8 mouse cellular contexts compared by ENCODE assay signal in the genomic region with DNA sequence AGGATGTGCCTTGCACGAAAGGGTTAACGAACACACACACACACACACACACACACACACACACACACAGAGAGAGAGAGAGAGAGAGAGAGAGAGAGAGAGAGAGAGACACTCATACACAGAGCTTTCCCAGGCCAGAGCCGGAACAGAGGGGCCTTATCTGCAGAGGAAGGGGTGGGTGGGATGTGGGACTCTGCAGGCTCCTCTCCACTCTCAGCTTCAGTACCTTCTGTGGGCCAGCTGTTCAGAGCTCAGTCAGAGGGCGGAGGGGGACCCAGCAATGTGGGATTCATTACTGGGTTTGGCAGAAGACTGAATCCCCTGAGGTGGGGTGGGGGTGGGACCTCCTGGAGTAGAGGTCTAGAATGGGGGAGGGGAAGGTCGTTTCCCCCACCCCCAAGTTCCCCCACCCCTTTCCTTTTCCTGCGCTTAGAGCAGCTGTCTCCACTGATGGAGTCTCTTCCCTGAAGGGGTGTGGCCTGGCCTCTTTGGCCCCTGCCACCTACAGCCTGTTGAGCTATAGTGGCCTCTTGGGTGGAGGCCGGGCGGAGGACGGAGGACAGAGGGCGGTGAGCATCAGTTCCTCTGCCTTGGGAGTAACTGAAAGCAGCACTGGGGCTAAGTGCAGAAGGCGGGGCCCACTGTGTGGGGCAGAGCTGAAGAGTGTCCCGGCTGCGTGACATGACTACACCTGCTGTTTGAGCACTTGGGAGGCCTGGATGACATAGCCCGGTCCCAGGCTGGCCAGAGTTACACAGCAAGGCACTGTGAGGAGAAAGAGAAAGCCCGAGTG.
DNase-seq lines count a peak whose midpoint lies in the region; ATAC-seq and TF ChIP-seq lines count a peak whose summit lies in the region.

No protein-coding gene starts in this region.

- no peak overlapping the region for H3K4me3 ChIP-seq in C2C12 (ENCODE audit: insufficient read depth, poor library complexity, severe bottlenecking)
- no peak overlapping the region for H3K4me3 ChIP-seq in heart, embryonic 11.5 days (ENCODE audit: low read depth, low read length)
- H3K4me3 ChIP-seq in limb, embryonic 13.5 days = no peak overlapping the region
- no peak overlapping the region for H3K4me3 ChIP-seq in midbrain, embryonic 14.5 days (replicated peaks; ENCODE audit: low read depth, low read length)

- H3K9ac ChIP-seq in heart, embryonic 11.5 days (ENCODE audit: low read depth, low read length) = peak overlapping the region; percentile 50; the same call in 1 of the 2 replicates
- H3K9ac ChIP-seq in limb, embryonic 13.5 days = no peak overlapping the region; the same call in 1 of the 2 replicates
- H3K9ac ChIP-seq in midbrain, embryonic 14.5 days (replicated peaks; ENCODE audit: low read length) = no peak overlapping the region

- DNase-seq in adipocyte (ENCODE audit: low spot score) = peak; percentile 56
- DNase-seq in midbrain, embryonic 14.5 days = no peak
- peak; percentile 78 for DNase-seq in thymus, postnatal 25 days
- DNase-seq in left cerebral cortex, postnatal 14 days (ENCODE audit: low spot score in 2 of 2) = no peak
- DNase-seq in adrenal gland, postnatal 10 days = no peak

- peaks cover 76% of the 10 kb centered on the region for H3K79me3 ChIP-seq in C2C12 (ENCODE audit: low read depth)

- peaks cover 12% of the 10 kb centered on the region for H3K36me3 ChIP-seq in C2C12 (ENCODE audit: control insufficient read depth, insufficient read depth)
- no peaks in the 10 kb centered on the region for H3K36me3 ChIP-seq in heart, embryonic 11.5 days (ENCODE audit: control insufficient read depth, insufficient read depth, low read length)
- H3K36me3 ChIP-seq in limb, embryonic 13.5 days = no peaks in the 10 kb centered on the region
- H3K36me3 ChIP-seq in midbrain, embryonic 14.5 days (ENCODE audit: control insufficient read depth, insufficient read depth, low read length) = no peaks in the 10 kb centered on the region

- H3K4me1 ChIP-seq in heart, embryonic 11.5 days (ENCODE audit: control insufficient read depth, insufficient read depth, low read length) = peaks cover 80% of the 10 kb centered on the region
- H3K4me1 ChIP-seq in limb, embryonic 13.5 days = peaks cover 96% of the 10 kb centered on the region
- H3K4me1 ChIP-seq in midbrain, embryonic 14.5 days (ENCODE audit: control insufficient read depth, insufficient read depth, low read length) = peaks cover 28% of the 10 kb centered on the region

- no peaks in the 10 kb centered on the region for H3K27me3 ChIP-seq in C2C12 (ENCODE audit: control insufficient read depth, insufficient read depth, insufficient read length)
- H3K27me3 ChIP-seq in heart, embryonic 11.5 days (ENCODE audit: control insufficient read depth, insufficient read depth, low read length) = no peaks in the 10 kb centered on the region
- no peaks in the 10 kb centered on the region for H3K27me3 ChIP-seq in limb, embryonic 13.5 days
- H3K27me3 ChIP-seq in midbrain, embryonic 14.5 days (ENCODE audit: control insufficient read depth, insufficient read depth, low read length) = no peaks in the 10 kb centered on the region

- H3K27ac ChIP-seq in heart, embryonic 11.5 days (ENCODE audit: low read depth, low read length) = peak overlapping the region; percentile 92
- H3K27ac ChIP-seq in limb, embryonic 13.5 days = peak overlapping the region; percentile 83
- H3K27ac ChIP-seq in midbrain, embryonic 14.5 days (replicated peaks; ENCODE audit: low read depth, low read length) = peak overlapping the region; percentile 49; the same call in 1 of the 2 replicates

- peak overlapping the region; percentile 43 for H3K4me2 ChIP-seq in heart, embryonic 11.5 days
- peak overlapping the region; percentile 45 for H3K4me2 ChIP-seq in limb, embryonic 13.5 days (replicated peaks)
- H3K4me2 ChIP-seq in midbrain, embryonic 14.5 days (ENCODE audit: low read length) = no peak overlapping the region

- peak; percentile 76 for ATAC-seq in heart, embryonic 11.5 days (replicated peaks; ENCODE audit: insufficient number of reproducible peaks, low FRiP score, low TSS enrichment)
- ATAC-seq in limb, embryonic 13.5 days (ENCODE audit: low FRiP score, low read depth) = peak; percentile 78
- 0 out of 2 replicates have a peak, but pooled peaks have one; percentile 42 for ATAC-seq in midbrain, embryonic 14.5 days (ENCODE audit: low FRiP score, low TSS enrichment)

- H3K79me2 ChIP-seq in C2C12 (ENCODE audit: control insufficient read depth, insufficient read depth) = peaks cover 99% of the 10 kb centered on the region

- intact Hi-C loops in left cerebral cortex, postnatal 14 days (cut with DNase I) = loop anchor here (5.0 kb wide), 1 partner anchor 38 kb away; no protein-coding TSS in a partner anchor

- H3K9me3 ChIP-seq in heart, embryonic 11.5 days (replicated peaks; ENCODE audit: control insufficient read depth, low read length) = no peaks in the 10 kb centered on the region
- H3K9me3 ChIP-seq in limb, embryonic 13.5 days = no peaks in the 10 kb centered on the region
- H3K9me3 ChIP-seq in midbrain, embryonic 14.5 days (ENCODE audit: control insufficient read depth, low read length) = no peaks in the 10 kb centered on the region

- peak overlapping the region; percentile 22 for H3ac ChIP-seq in C2C12 (ENCODE audit: control insufficient read depth, insufficient read length, low read depth)

- TF ChIP-seq CTCF in C2C12 (IDR thresholded peaks at IDR 0.05; ENCODE audit: control insufficient read depth, insufficient read depth, insufficient read length) = no peak

- 10% methylated on average over 15 of the region's 15 CpGs for WGBS in heart, embryonic 11.5 days (ENCODE audit: insufficient replicate concordance)
- WGBS in limb, embryonic 13.5 days = 17% methylated on average over 14 of the region's 15 CpGs
- 47% methylated on average over 15 of the region's 15 CpGs for WGBS in midbrain, embryonic 14.5 days

TF ChIP-seq in C2C12, 6 proteins besides CTCF, POLR2A, EP300 and RAD21:
- TF ChIP-seq FOSL1 (IDR thresholded peaks at IDR 0.05; ENCODE audit: insufficient read depth, low read length, poor library complexity, severe bottlenecking) (no peak), MYOD1 (IDR thresholded peaks at IDR 0.05; ENCODE audit: control insufficient read depth, insufficient read length, low read depth) (no peak), USF1 (IDR thresholded peaks at IDR 0.05; ENCODE audit: low read depth) (no peak), CEBPB (IDR thresholded peaks at IDR 0.05; ENCODE audit: low read depth) (no peak), MYOG (IDR thresholded peaks at IDR 0.05; ENCODE audit: control insufficient read depth, extremely low read depth, insufficient read length) (no peak), MAX (IDR thresholded peaks at IDR 0.05) (no peak)

Comparison
In these comparisons a context has a peak if more than half of its experiments do, and no peak if none do; other contexts are left out.
1. DNase-seq: peak in adipocyte (single experiment) and thymus, postnatal 25 days (single experiment); none in midbrain, embryonic 14.5 days (single experiment), left cerebral cortex, postnatal 14 days (0 of 2) and adrenal gland, postnatal 10 days (single experiment).
2. Peak in every context shown above with its lines, with median percentiles within 50 percentile points of each other: ATAC-seq and H3K27ac ChIP-seq.